Mouse (Mus musculus): ENCODE results near the gene Ninj2. TPM values are rescaled to one million over a fixed set of nuclear protein-coding genes. Genes with fewer than 3 reads are reported as not detected.

Gene Ninj2
- polyA plus RNA-seq, 1 experiment from 2014 or later, result not detected

- 75% methylated on average over 12 of the region's 12 CpGs for WGBS
- H3K4me1 ChIP-seq (ENCODE audit: control insufficient read depth, insufficient read depth, low read length), result no peaks in the 10 kb centered on the region
- H3K27me3 ChIP-seq (ENCODE audit: control insufficient read depth, insufficient read depth, low read length), result no peaks in the 10 kb centered on the region
- H3K9me3 ChIP-seq (replicated peaks; ENCODE audit: control insufficient read depth, low read length), result no peaks in the 10 kb centered on the region
- H3K4me2 ChIP-seq (ENCODE audit: low read depth, low read length), result no peak overlapping the region
- no peaks in the 10 kb centered on the region for H3K36me3 ChIP-seq (replicated peaks; ENCODE audit: control insufficient read depth, insufficient read depth, low read depth, low read length)
- ATAC-seq (replicated peaks; ENCODE audit: insufficient number of reproducible peaks, low FRiP score, low TSS enrichment, low read depth), result no peak
- no peak overlapping the region for H3K4me3 ChIP-seq (ENCODE audit: low read depth, low read length)
- H3K27ac ChIP-seq (replicated peaks; ENCODE audit: low read depth, low read length), result no peak overlapping the region
- DNase-seq (ENCODE audit: low spot score), result no peak
- no peak overlapping the region for H3K9ac ChIP-seq (replicated peaks; ENCODE audit: low read length)
Observed at GRCm38 (mm10) chr6:120149458-120150120, 56.4 kb downstream of the Ninj2 start.

GRCm38 (mm10) chr6:120150206-120150605 is 57.1 kb downstream of the Ninj2 start:
- Histone ChIP-seq H3K27ac (replicated peaks; ENCODE audit: low read depth, low read length) (no peak overlapping the region), H3K9me3 (replicated peaks; ENCODE audit: control insufficient read depth, low read length) (no peaks in the 10 kb centered on the region), H3K36me3 (replicated peaks; ENCODE audit: control insufficient read depth, insufficient read depth, low read depth, low read length) (no peaks in the 10 kb centered on the region), H3K9ac (replicated peaks; ENCODE audit: low read length) (no peak overlapping the region), H3K4me3 (ENCODE audit: low read depth, low read length) (no peak overlapping the region), H3K4me2 (ENCODE audit: low read depth, low read length) (no peak overlapping the region), H3K4me1 (ENCODE audit: control insufficient read depth, insufficient read depth, low read length) (no peaks in the 10 kb centered on the region), H3K27me3 (ENCODE audit: control insufficient read depth, insufficient read depth, low read length) (no peaks in the 10 kb centered on the region)
- DNase-seq (ENCODE audit: low spot score) (no peak), ATAC-seq (replicated peaks; ENCODE audit: insufficient number of reproducible peaks, low FRiP score, low TSS enrichment, low read depth) (no peak)
- WGBS, result 70% methylated on average over 3 of the region's 3 CpGs

- H3K27me3 ChIP-seq (ENCODE audit: control insufficient read depth, insufficient read depth, low read length), result no peaks in the 10 kb centered on the region
- no peaks in the 10 kb centered on the region for H3K9me3 ChIP-seq (replicated peaks; ENCODE audit: control insufficient read depth, low read length)
- ATAC-seq (replicated peaks; ENCODE audit: insufficient number of reproducible peaks, low FRiP score, low TSS enrichment, low read depth) (no peak), DNase-seq (ENCODE audit: low spot score) (no peak)
- H3K36me3 ChIP-seq (replicated peaks; ENCODE audit: control insufficient read depth, insufficient read depth, low read depth, low read length), result no peaks in the 10 kb centered on the region
- H3K4me1 ChIP-seq (ENCODE audit: control insufficient read depth, insufficient read depth, low read length), result no peaks in the 10 kb centered on the region
- 76% methylated on average over 3 of the region's 3 CpGs for WGBS
- no peak overlapping the region for H3K27ac ChIP-seq (replicated peaks; ENCODE audit: low read depth, low read length)
- H3K4me3 ChIP-seq (ENCODE audit: low read depth, low read length), result no peak overlapping the region
- no peak overlapping the region for H3K9ac ChIP-seq (replicated peaks; ENCODE audit: low read length)
- no peak overlapping the region for H3K4me2 ChIP-seq (ENCODE audit: low read depth, low read length)
Observed at GRCm38 (mm10) chr6:120151616-120152053, 58.5 kb downstream of the Ninj2 start.

- 72% methylated on average over 24 of the region's 26 CpGs for WGBS
- H3K9ac ChIP-seq (replicated peaks; ENCODE audit: low read length), result no peak overlapping the region
- H3K4me3 ChIP-seq (ENCODE audit: low read depth, low read length), result no peak overlapping the region
- no peaks in the 10 kb centered on the region for H3K27me3 ChIP-seq (ENCODE audit: control insufficient read depth, insufficient read depth, low read length)
- no peak overlapping the region for H3K4me2 ChIP-seq (ENCODE audit: low read depth, low read length)
- DNase-seq (ENCODE audit: low spot score) (peak; percentile 61), ATAC-seq (replicated peaks; ENCODE audit: insufficient number of reproducible peaks, low FRiP score, low TSS enrichment, low read depth) (no peak)
- no peaks in the 10 kb centered on the region for H3K36me3 ChIP-seq (replicated peaks; ENCODE audit: control insufficient read depth, insufficient read depth, low read depth, low read length)
- H3K4me1 ChIP-seq (ENCODE audit: control insufficient read depth, insufficient read depth, low read length), result no peaks in the 10 kb centered on the region
- H3K27ac ChIP-seq (replicated peaks; ENCODE audit: low read depth, low read length), result no peak overlapping the region
- H3K9me3 ChIP-seq (replicated peaks; ENCODE audit: control insufficient read depth, low read length), result no peaks in the 10 kb centered on the region
Observed at GRCm38 (mm10) chr6:120152739-120153696, 59.9 kb downstream of the Ninj2 start.

- H3K4me3 ChIP-seq (ENCODE audit: low read depth, low read length), result no peak overlapping the region
- 64% methylated on average over 5 of the region's 5 CpGs for WGBS
- no peaks in the 10 kb centered on the region for H3K4me1 ChIP-seq (ENCODE audit: control insufficient read depth, insufficient read depth, low read length)
- no peaks in the 10 kb centered on the region for H3K9me3 ChIP-seq (replicated peaks; ENCODE audit: control insufficient read depth, low read length)
- DNase-seq (ENCODE audit: low spot score) (peak; percentile 15), ATAC-seq (replicated peaks; ENCODE audit: insufficient number of reproducible peaks, low FRiP score, low TSS enrichment, low read depth) (no peak)
- H3K9ac ChIP-seq (replicated peaks; ENCODE audit: low read length), result no peak overlapping the region
- H3K4me2 ChIP-seq (ENCODE audit: low read depth, low read length), result no peak overlapping the region
- no peaks in the 10 kb centered on the region for H3K27me3 ChIP-seq (ENCODE audit: control insufficient read depth, insufficient read depth, low read length)
- H3K36me3 ChIP-seq (replicated peaks; ENCODE audit: control insufficient read depth, insufficient read depth, low read depth, low read length), result no peaks in the 10 kb centered on the region
- H3K27ac ChIP-seq (replicated peaks; ENCODE audit: low read depth, low read length), result no peak overlapping the region
Observed at GRCm38 (mm10) chr6:120154526-120155309, 61.6 kb downstream of the Ninj2 start.

GRCm38 (mm10) chr6:120155510-120155909 is 62.4 kb downstream of the Ninj2 start:
- Histone ChIP-seq H3K27ac (replicated peaks; ENCODE audit: low read depth, low read length) (no peak overlapping the region), H3K36me3 (replicated peaks; ENCODE audit: control insufficient read depth, insufficient read depth, low read depth, low read length) (no peaks in the 10 kb centered on the region), H3K9me3 (replicated peaks; ENCODE audit: control insufficient read depth, low read length) (no peaks in the 10 kb centered on the region), H3K4me3 (ENCODE audit: low read depth, low read length) (no peak overlapping the region), H3K27me3 (ENCODE audit: control insufficient read depth, insufficient read depth, low read length) (no peaks in the 10 kb centered on the region), H3K9ac (replicated peaks; ENCODE audit: low read length) (no peak overlapping the region), H3K4me2 (ENCODE audit: low read depth, low read length) (no peak overlapping the region), H3K4me1 (ENCODE audit: control insufficient read depth, insufficient read depth, low read length) (no peaks in the 10 kb centered on the region)
- DNase-seq (ENCODE audit: low spot score) (no peak), ATAC-seq (replicated peaks; ENCODE audit: insufficient number of reproducible peaks, low FRiP score, low TSS enrichment, low read depth) (no peak)
- 90% methylated on average over 4 of the region's 4 CpGs for WGBS

GRCm38 (mm10) chr6:120157479-120157878 is 64.3 kb downstream of the Ninj2 start:
- H3K27me3 ChIP-seq (ENCODE audit: control insufficient read depth, insufficient read depth, low read length), result no peaks in the 10 kb centered on the region
- H3K4me3 ChIP-seq (ENCODE audit: low read depth, low read length), result no peak overlapping the region
- no peaks in the 10 kb centered on the region for H3K9me3 ChIP-seq (replicated peaks; ENCODE audit: control insufficient read depth, low read length)
- DNase-seq (ENCODE audit: low spot score), result no peak
- no peak overlapping the region for H3K4me2 ChIP-seq (ENCODE audit: low read depth, low read length)
- ATAC-seq (replicated peaks; ENCODE audit: insufficient number of reproducible peaks, low FRiP score, low TSS enrichment, low read depth), result no peak
- H3K4me1 ChIP-seq (ENCODE audit: control insufficient read depth, insufficient read depth, low read length), result no peaks in the 10 kb centered on the region
- WGBS, result 78% methylated on average over 6 of the region's 6 CpGs
- no peaks in the 10 kb centered on the region for H3K36me3 ChIP-seq (replicated peaks; ENCODE audit: control insufficient read depth, insufficient read depth, low read depth, low read length)
- no peak overlapping the region for H3K27ac ChIP-seq (replicated peaks; ENCODE audit: low read depth, low read length)
- no peak overlapping the region for H3K9ac ChIP-seq (replicated peaks; ENCODE audit: low read length)
